Mouse (Mus musculus) cerebellum, postnatal 14 days (tissue): ENCODE measurements at regions not wholly inside any gene's neighbourhood (a gene's known extent, or its start where the extent isn't known, plus 50 kb on each side); places are given as distances from the start of the nearest gene placed in this dataset.

Experiments
- DNase-seq, 2 experiments: peaks; one replicate each; pipeline ENCODE4 v3.0.0; 2021; ENCODE audit warnings: mixed read lengths in 2 of 2

- no peak for DNase-seq
These were observed 83.7 kb upstream of the Ppp2r5a start for GRCm38 (mm10) chr1:191486766-191487165.

GRCm38 (mm10) chr1:191484726-191485425 lies 81.8 kb upstream of the Ppp2r5a start:
- peak; percentile 82 to 88 for DNase-seq

- DNase-seq: no peak
These were observed 76.9 kb upstream of the Ppp2r5a start for GRCm38 (mm10) chr1:191479906-191480379.

- no peak for DNase-seq
These were observed 69.5 kb upstream of the Ppp2r5a start for GRCm38 (mm10) chr1:191472551-191472950.

- no peak for DNase-seq
These were observed 68.4 kb upstream of the Ppp2r5a start for GRCm38 (mm10) chr1:191471489-191471888.

- DNase-seq: no peak
These were observed 67.3 kb upstream of the Ppp2r5a start for GRCm38 (mm10) chr1:191470190-191470985.

GRCm38 (mm10) chr1:191468837-191469529 lies 65.9 kb upstream of the Ppp2r5a start:
- DNase-seq: no peak

GRCm38 (mm10) chr1:191466261-191466660 lies 63.2 kb upstream of the Ppp2r5a start:
- DNase-seq: no peak

GRCm38 (mm10) chr1:191465723-191466122 lies 62.7 kb upstream of the Ppp2r5a start:
- no peak for DNase-seq

- DNase-seq: no peak
These were observed 62.1 kb upstream of the Ppp2r5a start for GRCm38 (mm10) chr1:191465170-191465569.

GRCm38 (mm10) chr1:191461811-191462491 lies 58.9 kb upstream of the Ppp2r5a start:
- DNase-seq: no peak

- DNase-seq: no peak
These were observed 56.0 kb upstream of the Ppp2r5a start for GRCm38 (mm10) chr1:191459066-191459465.

GRCm38 (mm10) chr1:191458292-191458691 lies 55.2 kb upstream of the Ppp2r5a start:
- no peak for DNase-seq

- no peak for DNase-seq
These were observed 54.0 kb upstream of the Ppp2r5a start for GRCm38 (mm10) chr1:191457103-191457502.

- no peak for DNase-seq
These were observed 51.5 kb upstream of the Ppp2r5a start for GRCm38 (mm10) chr1:191454604-191455003.

GRCm38 (mm10) chr1:191453589-191453988 lies 50.5 kb upstream of the Ppp2r5a start:
- no peak for DNase-seq
